Mouse (Mus musculus): ENCODE measurements around the gene Fam222a.

Fam222a gene

GRCm38 (mm10) chr5:114653656-114654437 is 86.0 kb downstream of the Fam222a start:
- no peak for DNase-seq (ENCODE audit: low read depth, low spot score)

- no peak for DNase-seq (ENCODE audit: low read depth, low spot score)
Observed at GRCm38 (mm10) chr5:114655721-114656120, 87.9 kb downstream of the Fam222a start.

- no peak for DNase-seq (ENCODE audit: low read depth, low spot score)
Observed at GRCm38 (mm10) chr5:114656305-114656704, 88.5 kb downstream of the Fam222a start.

GRCm38 (mm10) chr5:114657426-114657825 is 89.6 kb downstream of the Fam222a start:
- no peak for DNase-seq (ENCODE audit: low read depth, low spot score)

GRCm38 (mm10) chr5:114658255-114658654 is 90.4 kb downstream of the Fam222a start, which contains the start of gene Trpv4:
TSS of gene Trpv4 (minus strand) at chr5:114658421.
- DNase-seq (ENCODE audit: low read depth, low spot score): no peak

GRCm38 (mm10) chr5:114661029-114661428 is 93.2 kb downstream of the Fam222a start:
- DNase-seq (ENCODE audit: low read depth, low spot score): no peak

Data from R1 (cell line).